Mouse (Mus musculus) heart, embryonic 16.5 days (tissue): Measurements from ENCODE around the gene Arfip1. TPM values are rescaled to one million over a fixed set of nuclear protein-coding genes. Genes with fewer than 3 reads are reported as not detected.

Experiments used
- ATAC-seq: fragments of 200-750 bp; cut with Nextera tagmentation; replicated peaks from 2 replicates; pipeline ENCODE4 v1.8.0; 2017; ENCODE audit warnings: moderate number of reproducible peaks; ENCODE audit not compliant: insufficient read depth, low FRiP score; ENCODE audit errors: extremely low read depth
- H3K27ac ChIP-seq: fragments of 300-500 bp; sonication (generic); 2 replicates; pipeline ENCODE4 v1.5.1; 2014; ENCODE audit warnings: mild to moderate bottlenecking, low read length, control low read depth, moderate library complexity
- H3K27me3 ChIP-seq: fragments of 300-500 bp; sonication (generic); 2 replicates; pipeline ENCODE4 v1.6.1; 2014; ENCODE audit warnings: low read length, mixed read lengths; ENCODE audit not compliant: control insufficient read depth, insufficient read depth
- H3K36me3 ChIP-seq: fragments of 300-500 bp; sonication (generic); 2 replicates; pipeline ENCODE4 v1.6.1; 2014; ENCODE audit not compliant: control insufficient read depth, insufficient read depth
- H3K4me1 ChIP-seq: fragments of 300-500 bp; sonication (generic); 2 replicates; pipeline ENCODE4 v1.6.1; 2014; ENCODE audit warnings: low read length, mixed read lengths; ENCODE audit not compliant: control insufficient read depth, insufficient read depth
- H3K4me2 ChIP-seq: fragments of 300-500 bp; sonication (generic); 2 replicates; pipeline ENCODE4 v1.6.1; 2014; ENCODE audit warnings: low read depth, mild to moderate bottlenecking, control low read depth, low read length
- H3K4me3 ChIP-seq: fragments of 300-500 bp; sonication (generic); 2 replicates; pipeline ENCODE4 v1.5.1; 2014; ENCODE audit warnings: mild to moderate bottlenecking, control low read depth, low read length
- H3K9ac ChIP-seq: fragments of 300-500 bp; sonication (generic); 2 replicates; pipeline ENCODE4 v1.6.1; 2014; ENCODE audit warnings: low read length, control low read depth
- H3K9me3 ChIP-seq: fragments of 300-500 bp; sonication (generic); replicated peaks from 2 replicates; pipeline ENCODE4 v1.6.1; 2016; ENCODE audit warnings: low read length; ENCODE audit not compliant: control insufficient read depth
- WGBS: fragments of 180-500 bp; shearing (Covaris S2); extraction: QIAGEN DNeasy Blood & Tissue Kit; methylation state at CpG from one replicate; pipeline ENCODE4 v1.1.7; 2014; 5-methylcytosine and 5-hydroxymethylcytosine counted together
- polyA plus RNA-seq: library from polyadenylated mRNA; unstranded; fragments of >200 nt; fragmentation: Nextera tagmentation; extraction: Ambion mirVana; gene quantifications from 2 replicates; pipeline ENCODE4 v1.2.1, GENCODE M21; 2015

The Arfip1 gene
- polyA plus RNA-seq, 1 experiment from 2014 or later = 54.9 TPM

DNA sequence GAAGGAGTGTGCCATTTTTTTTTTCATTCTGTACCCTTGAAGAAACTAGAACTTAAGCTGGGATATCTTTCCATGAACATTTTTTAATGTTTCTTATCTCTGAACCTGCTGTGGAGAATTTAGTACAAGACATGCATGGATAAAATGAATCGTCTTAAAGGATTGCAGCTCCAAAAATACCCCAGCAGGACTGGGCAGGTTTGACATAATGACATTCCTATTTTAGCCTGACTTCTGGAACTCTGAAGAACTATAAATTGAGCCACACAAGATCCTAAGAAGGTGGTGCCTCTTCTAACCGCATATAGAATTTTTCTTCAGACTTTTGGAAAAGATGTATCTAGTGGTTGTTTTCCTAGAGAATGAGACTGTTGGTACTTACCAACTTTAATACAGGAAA is 10.8 kb upstream of the Arfip1 start, which contains the start of gene Tigd4:
Tigd4 (plus strand) TSS at position 301 of the 400 bp plus-strand sequence.
- WGBS = 58% methylated on average over 2 of the region's 2 CpGs
- ATAC-seq = no peak
- Histone ChIP-seq H3K4me1 (peaks cover 12% of the 10 kb centered on the region), H3K36me3 (no peaks in the 10 kb centered on the region), H3K4me3 (no peak within 1 kb of the TSS), H3K4me2 (no peak within 1 kb of the TSS), H3K27me3 (no peaks in the 10 kb centered on the region), H3K27ac (peak within 1 kb of the TSS; percentile 51), H3K9me3 (no peaks in the 10 kb centered on the region), H3K9ac (no peak within 1 kb of the TSS)

DNA sequence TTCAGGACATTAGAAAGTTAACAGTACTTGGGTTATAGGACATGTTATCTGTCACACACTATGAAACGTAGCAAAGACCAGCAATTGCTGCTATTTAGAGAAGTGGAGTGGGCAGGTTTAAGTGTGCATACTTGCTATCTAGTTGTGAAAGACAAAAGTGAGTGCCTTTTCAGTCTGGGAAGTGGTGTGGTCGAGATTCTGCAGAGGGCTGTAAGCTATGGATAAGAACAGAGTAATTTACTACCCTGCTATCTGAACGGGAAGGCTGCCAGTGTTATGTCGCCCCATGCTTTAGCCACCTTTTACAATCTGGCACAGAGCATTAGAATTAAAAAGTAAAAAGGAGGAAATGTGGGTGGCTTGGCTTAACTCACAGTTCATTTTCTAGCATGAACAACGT is 4.3 kb upstream of the Arfip1 start:
- Histone ChIP-seq H3K4me3 (no peak overlapping the region), H3K4me1 (peaks cover 33% of the 10 kb centered on the region), H3K27me3 (no peaks in the 10 kb centered on the region), H3K27ac (peak overlapping the region; percentile 94), H3K9me3 (no peaks in the 10 kb centered on the region), H3K4me2 (peak overlapping the region; percentile 47), H3K9ac (no peak overlapping the region; the same call in 1 of the 2 replicates), H3K36me3 (no peaks in the 10 kb centered on the region)
- peak; percentile 53 for ATAC-seq
- 17% methylated on average over 5 of the region's 5 CpGs for WGBS

DNA sequence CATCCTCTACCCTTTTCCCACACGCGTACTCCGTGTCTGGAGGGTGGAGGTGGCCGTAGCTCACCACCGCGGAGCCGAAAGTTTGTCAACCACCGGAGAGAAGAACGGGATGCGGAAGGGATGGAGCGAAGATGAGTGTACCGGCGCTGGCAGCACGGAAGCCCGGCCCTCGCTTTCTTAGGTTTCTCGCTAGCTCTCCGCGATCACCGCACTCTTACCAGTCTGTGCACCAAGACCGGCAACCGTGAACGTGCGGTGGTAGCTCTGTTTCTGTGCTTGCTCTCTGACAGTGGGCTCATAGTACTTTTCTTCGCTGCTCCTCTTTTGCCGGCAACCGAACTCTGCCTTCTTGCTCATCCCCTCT is 470 bp upstream of the Arfip1 start:
- Histone ChIP-seq H3K27me3 (no peaks in the 10 kb centered on the region), H3K4me1 (peaks cover 54% of the 10 kb centered on the region), H3K36me3 (no peaks in the 10 kb centered on the region), H3K9me3 (no peaks in the 10 kb centered on the region), H3K9ac (peak overlapping the region; percentile 87), H3K4me2 (peak overlapping the region; percentile 73), H3K4me3 (peak overlapping the region; percentile 87), H3K27ac (peak overlapping the region; percentile 94)
- peak; percentile 3; the same call in 1 of the 2 replicates for ATAC-seq
- under 1% methylated on average over 27 of the region's 27 CpGs for WGBS

DNA sequence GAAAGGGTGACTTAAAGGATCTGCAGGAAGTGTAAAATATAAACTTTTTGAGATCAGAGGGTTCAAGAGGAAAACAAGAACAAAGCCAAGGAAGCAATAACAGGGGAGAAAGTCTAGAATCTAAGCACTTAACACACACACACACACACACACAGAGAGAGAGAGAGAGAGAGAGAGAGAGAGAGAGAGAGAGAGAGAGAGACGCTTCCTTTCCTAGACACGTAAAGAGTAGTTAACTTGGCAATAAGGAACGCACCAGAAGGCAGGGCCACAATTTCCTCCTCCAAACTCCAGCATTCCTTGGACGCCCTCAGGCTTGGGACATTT is 766 bp downstream of the Arfip1 start:
- peaks cover 49% of the 10 kb centered on the region for H3K4me1 ChIP-seq
- ATAC-seq = no peak
- 0% methylated on average over 4 of the region's 4 CpGs for WGBS

DNA sequence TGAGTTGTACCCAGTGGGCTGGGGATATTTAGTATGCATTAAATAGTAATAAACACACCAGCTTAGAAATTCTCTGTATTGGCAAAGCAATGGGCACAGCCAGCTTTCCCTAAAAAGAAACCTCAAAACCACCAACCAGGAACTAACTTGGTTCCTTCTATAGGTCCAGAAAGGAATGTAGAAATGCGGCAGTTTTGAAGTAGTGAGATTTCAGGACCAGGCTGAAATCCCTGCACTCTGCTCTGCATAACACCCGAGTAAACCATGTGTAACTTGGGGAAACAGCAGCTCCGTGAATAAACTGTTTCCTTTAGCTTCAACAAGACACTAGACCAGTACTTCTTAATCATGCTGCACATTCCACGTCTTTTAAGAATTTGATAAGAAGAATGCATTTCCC is 1.7 kb downstream of the Arfip1 start:
- no peaks in the 10 kb centered on the region for H3K27me3 ChIP-seq
- peak overlapping the region; percentile 87 for H3K9ac ChIP-seq
- H3K9me3 ChIP-seq = no peaks in the 10 kb centered on the region
- H3K4me1 ChIP-seq = peaks cover 42% of the 10 kb centered on the region
- H3K36me3 ChIP-seq = no peaks in the 10 kb centered on the region
- H3K4me2 ChIP-seq = peak overlapping the region; percentile 73
- H3K4me3 ChIP-seq = peak overlapping the region; percentile 87
- H3K27ac ChIP-seq = no peak overlapping the region
- 8% methylated on average over 4 of the region's 4 CpGs for WGBS
- ATAC-seq = no peak

More for the DNA sequence above, 766 bp downstream of the Arfip1 start:
- H3K9ac ChIP-seq = peak overlapping the region; percentile 87
- no peaks in the 10 kb centered on the region for H3K9me3 ChIP-seq
- peak overlapping the region; percentile 87 for H3K4me3 ChIP-seq
- H3K4me2 ChIP-seq = peak overlapping the region; percentile 73
- peak overlapping the region; percentile 94 for H3K27ac ChIP-seq
- H3K36me3 ChIP-seq = no peaks in the 10 kb centered on the region
- H3K27me3 ChIP-seq = no peaks in the 10 kb centered on the region

DNA sequence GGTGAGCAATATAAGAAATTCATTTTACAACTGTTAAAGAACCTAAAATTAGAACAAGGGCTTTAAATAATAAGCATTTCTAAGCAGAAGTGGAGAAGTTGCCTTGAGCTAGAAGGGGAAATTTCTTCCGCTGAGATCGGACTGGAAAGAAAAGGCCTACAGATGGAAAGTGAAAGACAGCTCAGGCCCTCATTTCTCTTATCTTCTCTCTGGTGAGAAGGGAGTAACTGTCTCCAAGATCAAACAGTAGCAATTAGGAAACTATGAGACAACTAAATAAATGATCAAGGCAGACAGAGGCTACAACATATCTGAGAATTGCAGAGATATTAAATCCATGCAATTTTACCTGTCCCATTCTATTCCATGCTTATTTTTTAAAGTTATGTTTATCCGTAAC is 11.9 kb downstream of the Arfip1 start:
- peaks cover 5% of the 10 kb centered on the region; the same call in 1 of the 2 replicates for H3K4me1 ChIP-seq
- no peak overlapping the region for H3K9ac ChIP-seq
- H3K9me3 ChIP-seq = no peaks in the 10 kb centered on the region
- no peaks in the 10 kb centered on the region for H3K36me3 ChIP-seq
- no peak overlapping the region for H3K4me3 ChIP-seq
- H3K27me3 ChIP-seq = no peaks in the 10 kb centered on the region
- H3K4me2 ChIP-seq = no peak overlapping the region
- 61% methylated on average over 3 of the region's 3 CpGs for WGBS
- H3K27ac ChIP-seq = no peak overlapping the region
- ATAC-seq = no peak

DNA sequence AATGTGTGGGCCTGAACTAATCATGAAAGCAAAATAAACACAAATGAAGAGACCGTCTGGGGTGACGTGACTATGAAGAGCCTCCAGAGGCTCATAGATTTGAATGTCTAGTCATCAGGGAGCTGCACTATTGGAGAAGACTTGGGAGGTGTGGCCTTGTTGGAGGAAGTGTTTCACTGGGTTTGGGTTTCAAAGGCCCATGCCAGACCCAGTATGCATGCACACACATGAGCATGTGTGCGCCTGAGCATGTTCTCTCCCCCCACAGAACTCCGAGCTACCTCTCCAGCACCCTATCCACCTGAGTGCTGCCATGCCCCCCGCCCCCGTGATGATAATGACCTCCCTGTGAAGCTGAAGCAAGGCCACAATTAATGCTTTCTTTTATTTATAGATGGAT is 12.8 kb downstream of the Arfip1 start:
- no peaks in the 10 kb centered on the region for H3K27me3 ChIP-seq
- no peak overlapping the region for H3K4me2 ChIP-seq
- H3K27ac ChIP-seq = no peak overlapping the region
- no peak for ATAC-seq
- H3K4me3 ChIP-seq = no peak overlapping the region
- H3K4me1 ChIP-seq = peaks cover 5% of the 10 kb centered on the region; the same call in 1 of the 2 replicates
- WGBS = 83% methylated on average over 6 of the region's 6 CpGs
- no peaks in the 10 kb centered on the region for H3K9me3 ChIP-seq
- no peaks in the 10 kb centered on the region for H3K36me3 ChIP-seq
- H3K9ac ChIP-seq = no peak overlapping the region

DNA sequence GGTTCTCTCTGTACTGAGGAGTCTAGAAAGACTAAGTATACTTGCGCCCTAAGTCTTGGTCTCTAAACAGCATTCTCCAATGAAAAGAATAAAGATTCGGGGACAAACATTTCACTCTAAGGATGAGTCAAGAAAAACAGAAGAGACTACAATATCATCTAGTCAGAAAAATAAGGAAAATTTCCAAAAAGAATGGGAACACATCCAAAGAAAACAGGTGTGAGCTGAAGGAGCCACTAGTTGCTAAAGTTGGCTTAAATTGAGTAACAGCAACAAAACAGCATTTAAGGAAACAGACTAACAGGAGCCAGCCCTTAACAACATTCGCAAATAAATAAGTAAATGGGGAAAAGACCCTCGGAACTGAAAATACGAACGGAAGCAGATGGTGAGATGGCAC is 13.9 kb downstream of the Arfip1 start:
- Histone ChIP-seq H3K9me3 (no peaks in the 10 kb centered on the region), H3K4me1 (peaks cover 9% of the 10 kb centered on the region), H3K4me3 (no peak overlapping the region), H3K27me3 (no peaks in the 10 kb centered on the region), H3K4me2 (no peak overlapping the region), H3K36me3 (no peaks in the 10 kb centered on the region), H3K27ac (no peak overlapping the region), H3K9ac (no peak overlapping the region)
- WGBS = 91% methylated on average over 6 of the region's 6 CpGs
- no peak for ATAC-seq

DNA sequence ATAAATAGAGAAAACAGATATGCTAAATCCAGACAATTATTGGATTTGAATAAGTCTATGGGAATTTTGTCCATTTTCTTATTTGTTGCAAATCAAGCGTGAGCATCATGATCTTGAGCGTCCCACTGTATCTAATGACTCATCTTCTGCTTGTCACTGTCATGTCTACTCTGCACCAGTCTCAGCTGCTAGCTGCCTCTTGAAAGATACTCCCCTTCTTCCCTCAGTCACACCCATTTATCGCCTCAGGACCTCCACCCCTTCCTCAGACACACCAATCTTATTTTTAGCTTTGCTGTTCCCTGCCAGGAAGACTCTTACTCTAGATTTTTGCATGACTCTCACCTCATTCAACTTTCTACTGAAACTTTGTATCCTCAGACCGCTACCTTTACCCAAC is 19.0 kb downstream of the Arfip1 start:
- H3K27me3 ChIP-seq = no peaks in the 10 kb centered on the region
- peak overlapping the region; percentile 50 for H3K4me2 ChIP-seq
- no peak overlapping the region for H3K4me3 ChIP-seq
- H3K9ac ChIP-seq = no peak overlapping the region
- peaks cover 25% of the 10 kb centered on the region for H3K4me1 ChIP-seq
- 0 out of 2 replicates have a peak, but pooled peaks have one; percentile 37 for ATAC-seq
- H3K9me3 ChIP-seq = no peaks in the 10 kb centered on the region
- H3K27ac ChIP-seq = peak overlapping the region; percentile 61
- no peaks in the 10 kb centered on the region for H3K36me3 ChIP-seq
- WGBS = 47% methylated on average over 4 of the region's 4 CpGs
